ENCODE assay signal across 17 mouse cellular contexts in genomic region chr1:58375574-58376147, GRCm38 (mm10).
"Had no signal": no experiment of that assay in that cellular context is flagged by ENCODE, and none has a peak within 500 bp of the region (broad histone marks: within the 10 kb centered on the region; RNA-seq: fewer than 3 reads in every experiment).

No protein-coding gene starts in this region.

- DNase-seq: kidney, postnatal 25 days; layer of hippocampus, adult 9-11 months; liver; lung, adult 18-20 months; lung, postnatal 10 days; lung, postnatal 36 days; thymus, postnatal 25 days had no signal

- H3K9ac ChIP-seq: limb, embryonic 13.5 days; liver, embryonic 12.5 days; liver, embryonic 15.5 days; lung, embryonic 15.5 days; midbrain, embryonic 13.5 days had no signal

- H3K9me3 ChIP-seq: limb, embryonic 10.5 days; limb, embryonic 13.5 days; liver, embryonic 12.5 days; liver, embryonic 15.5 days; lung, embryonic 15.5 days; megakaryocyte, embryonic 14.5 days; midbrain, embryonic 10.5 days; midbrain, embryonic 13.5 days had no signal

- H3K36me3 ChIP-seq: limb, embryonic 10.5 days; limb, embryonic 13.5 days; liver, embryonic 12.5 days; liver, embryonic 15.5 days; lung, embryonic 15.5 days; midbrain, embryonic 10.5 days; midbrain, embryonic 13.5 days had no signal

- H3K4me1 ChIP-seq: limb, embryonic 10.5 days; limb, embryonic 13.5 days; liver, embryonic 12.5 days; liver, embryonic 15.5 days; lung, embryonic 15.5 days; midbrain, embryonic 10.5 days; midbrain, embryonic 13.5 days had no signal

- H3K4me3 ChIP-seq: layer of hippocampus, adult 2 months; limb, embryonic 10.5 days; limb, embryonic 13.5 days; liver, embryonic 12.5 days; liver, embryonic 15.5 days; lung, embryonic 15.5 days; megakaryocyte, embryonic 14.5 days; midbrain, embryonic 10.5 days; midbrain, embryonic 13.5 days had no signal

- H3K27me3 ChIP-seq: limb, embryonic 13.5 days; liver, embryonic 12.5 days; liver, embryonic 15.5 days; lung, embryonic 15.5 days; megakaryocyte, embryonic 14.5 days; midbrain, embryonic 13.5 days had no signal

- H3K27ac ChIP-seq: kidney, postnatal 0 days; layer of hippocampus, adult 2 months; limb, embryonic 10.5 days; limb, embryonic 13.5 days; liver, embryonic 12.5 days; liver, embryonic 15.5 days; lung, embryonic 15.5 days; midbrain, embryonic 10.5 days; midbrain, embryonic 13.5 days had no signal
